Mouse (Mus musculus) forebrain, embryonic 10.5 days (tissue): Measurements from ENCODE around the gene Dqx1. TPM values are rescaled to one million over a fixed set of nuclear protein-coding genes. Genes with fewer than 3 reads are reported as not detected.
A peak's percentile ranks its signal among the peaks of the same experiment; 100 is the strongest.

Source experiments
- DNase-seq: peaks from one replicate; pipeline ENCODE4 v3.0.0-alpha.2; 2017; ENCODE audit warnings: low spot score; ENCODE audit errors: extremely low spot score
- H3K27ac ChIP-seq: fragments of 300-500 bp; sonication (generic); 2 replicates; pipeline ENCODE4 v1.5.1; 2016; ENCODE audit warnings: mild to moderate bottlenecking
- H3K27me3 ChIP-seq: fragments of 300-500 bp; sonication (generic); 2 replicates; pipeline ENCODE4 v1.6.1; 2016; ENCODE audit warnings: mild to moderate bottlenecking; ENCODE audit not compliant: poor library complexity, severe bottlenecking
- H3K36me3 ChIP-seq: fragments of 300-500 bp; sonication (generic); replicated peaks from 2 replicates; pipeline ENCODE4 v1.6.1; 2016; ENCODE audit warnings: mild to moderate bottlenecking, moderate library complexity
- H3K4me1 ChIP-seq: fragments of 300-500 bp; sonication (generic); 2 replicates; pipeline ENCODE4 v1.6.1; 2016
- H3K4me3 ChIP-seq: fragments of 300-500 bp; sonication (generic); 2 replicates; pipeline ENCODE4 v1.5.1; 2016; ENCODE audit warnings: mild to moderate bottlenecking, moderate library complexity
- H3K9me3 ChIP-seq: fragments of 300-500 bp; sonication (generic); 2 replicates; pipeline ENCODE4 v1.6.1; 2016; ENCODE audit warnings: mild to moderate bottlenecking, moderate library complexity
- whole genome bisulfite sequencing: fragments of 180-500 bp; shearing (Covaris S2); methylation state at CpG from one replicate; pipeline ENCODE4 v1.1.7; 2016; 5-methylcytosine and 5-hydroxymethylcytosine counted together
- polyA plus RNA-seq: library from polyadenylated mRNA; unstranded; fragments of >200 nt; fragmentation: Nextera tagmentation; extraction: Ambion mirVana; gene quantifications from 2 replicates; pipeline ENCODE4 v1.2.1, GENCODE M21; 2016

Gene Dqx1
- polyA plus RNA-seq, 1 experiment from 2014 or later = 1.7 TPM

GRCm38 (mm10) chr6:83084477-83084876, 26.8 kb downstream of the Dqx1 start:
- no peak overlapping the region for H3K27ac ChIP-seq
- H3K36me3 ChIP-seq = peaks cover 29% of the 10 kb centered on the region
- peaks cover 48% of the 10 kb centered on the region for H3K4me1 ChIP-seq
- no peak for DNase-seq
- H3K4me3 ChIP-seq = no peak overlapping the region
- H3K9me3 ChIP-seq = no peaks in the 10 kb centered on the region
- 2% methylated on average over 6 of the region's 6 CpGs for WGBS
- peaks cover 86% of the 10 kb centered on the region for H3K27me3 ChIP-seq

GRCm38 (mm10) chr6:83086121-83087035, 28.7 kb downstream of the Dqx1 start, which contains the start of gene Lbx2:
Lbx2 (plus strand) TSS chr6:83086367.
- peaks cover 96% of the 10 kb centered on the region for H3K27me3 ChIP-seq
- H3K27ac ChIP-seq = no peak within 1 kb of the TSS
- peak within 1 kb of the TSS; percentile 43 for H3K4me3 ChIP-seq
- WGBS = 3% methylated on average over 42 of the region's 42 CpGs
- H3K9me3 ChIP-seq = no peaks in the 10 kb centered on the region
- peaks cover 12% of the 10 kb centered on the region for H3K36me3 ChIP-seq
- H3K4me1 ChIP-seq = peaks cover 43% of the 10 kb centered on the region
- DNase-seq = no peak

GRCm38 (mm10) chr6:83087205-83087925, 29.7 kb downstream of the Dqx1 start:
- Histone ChIP-seq H3K27me3 (peaks cover 96% of the 10 kb centered on the region), H3K36me3 (peaks cover 2% of the 10 kb centered on the region), H3K4me1 (peaks cover 43% of the 10 kb centered on the region), H3K9me3 (no peaks in the 10 kb centered on the region), H3K27ac (no peak overlapping the region), H3K4me3 (peak overlapping the region; percentile 43)
- WGBS = under 1% methylated on average over 47 of the region's 47 CpGs
- peak; percentile 30 for DNase-seq

DNA sequence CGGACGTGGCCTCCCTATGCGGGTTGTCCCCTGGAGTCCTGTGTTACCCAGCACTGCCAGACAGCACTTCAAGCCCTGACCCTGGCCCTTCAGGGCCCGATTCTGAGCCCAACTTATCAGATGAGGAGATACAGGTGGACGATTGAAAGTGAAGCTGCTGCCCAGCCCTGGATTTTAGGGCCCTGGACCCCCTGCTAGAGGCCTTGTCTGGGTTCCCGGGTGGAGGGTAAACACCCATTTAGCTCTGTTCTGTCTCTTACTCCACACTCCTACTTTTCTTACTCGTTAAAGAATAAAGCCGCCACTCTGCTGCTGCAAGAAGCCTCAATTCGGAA, 30.2 kb downstream of the Dqx1 start:
- no peaks in the 10 kb centered on the region for H3K36me3 ChIP-seq
- peak overlapping the region; percentile 43 for H3K4me3 ChIP-seq
- 3% methylated on average over 9 of the region's 9 CpGs for WGBS
- no peaks in the 10 kb centered on the region for H3K9me3 ChIP-seq
- DNase-seq = no peak
- H3K27ac ChIP-seq = no peak overlapping the region
- peaks cover 96% of the 10 kb centered on the region for H3K27me3 ChIP-seq
- peaks cover 43% of the 10 kb centered on the region for H3K4me1 ChIP-seq

- H3K4me3 ChIP-seq = no peak overlapping the region
- 52% methylated on average over 6 of the region's 6 CpGs for WGBS
- H3K27ac ChIP-seq = no peak overlapping the region
- H3K4me1 ChIP-seq = peaks cover 10% of the 10 kb centered on the region
- no peaks in the 10 kb centered on the region for H3K9me3 ChIP-seq
- H3K36me3 ChIP-seq = no peaks in the 10 kb centered on the region
- peaks cover 68% of the 10 kb centered on the region for H3K27me3 ChIP-seq
- DNase-seq = no peak
Observed at GRCm38 (mm10) chr6:83092416-83093127, 34.9 kb downstream of the Dqx1 start.

DNA sequence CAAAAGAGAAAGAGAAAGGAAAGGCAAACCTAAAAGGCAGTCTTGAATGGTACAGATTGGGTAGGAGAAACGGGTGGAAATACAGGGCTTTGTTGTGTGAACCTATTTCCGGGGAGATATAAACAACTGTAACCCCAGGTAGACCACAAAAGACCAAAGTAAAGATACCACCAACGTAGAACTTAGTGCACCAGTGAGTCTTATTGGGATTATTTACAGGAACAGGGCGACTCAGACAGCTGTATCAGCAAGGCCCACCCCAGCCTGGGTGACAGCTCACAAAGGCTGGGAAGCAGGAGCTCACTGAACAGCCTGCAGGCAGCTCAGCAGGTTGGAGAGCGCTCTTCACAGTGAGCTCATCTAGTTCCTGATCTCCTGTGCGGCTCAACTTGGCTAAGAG, 38.3 kb downstream of the Dqx1 start:
- 48% methylated on average over 6 of the region's 6 CpGs for WGBS
- Histone ChIP-seq H3K9me3 (no peaks in the 10 kb centered on the region), H3K4me1 (peaks cover 3% of the 10 kb centered on the region; the same call in 1 of the 2 replicates), H3K36me3 (no peaks in the 10 kb centered on the region), H3K4me3 (no peak overlapping the region), H3K27me3 (peaks cover 49% of the 10 kb centered on the region), H3K27ac (no peak overlapping the region)
- DNase-seq = no peak

GRCm38 (mm10) chr6:83098411-83098810, 40.8 kb downstream of the Dqx1 start:
- Histone ChIP-seq H3K4me3 (no peak overlapping the region), H3K4me1 (peaks cover 26% of the 10 kb centered on the region), H3K27ac (no peak overlapping the region), H3K36me3 (no peaks in the 10 kb centered on the region), H3K9me3 (no peaks in the 10 kb centered on the region), H3K27me3 (peaks cover 42% of the 10 kb centered on the region)
- 76% methylated on average over 2 of the region's 2 CpGs for WGBS
- DNase-seq = no peak

DNA sequence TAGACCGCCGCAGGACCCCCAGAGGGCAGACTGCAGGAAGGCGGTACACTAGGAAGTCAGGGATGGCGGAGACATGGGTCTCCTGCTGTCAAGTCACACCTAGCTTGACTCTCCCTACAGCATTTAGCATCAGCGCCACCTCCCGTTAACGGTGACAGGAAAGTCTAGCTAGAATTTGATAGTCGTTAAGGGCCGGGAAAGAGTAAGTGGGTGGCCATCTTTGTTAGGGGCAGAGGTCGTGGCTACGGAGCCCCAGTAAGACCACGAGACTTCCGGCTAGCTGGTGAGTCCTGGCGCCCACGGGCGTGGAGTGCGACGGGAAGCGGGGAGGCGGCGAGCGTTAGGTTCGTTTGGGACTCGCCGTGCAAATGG, 43.7 kb downstream of the Dqx1 start, which contains the start of the genes Ccdc142 and Gm42688:
TSS of gene Ccdc142 (plus strand) at position 286 of the 372 bp plus-strand sequence.
TSS of gene Gm42688 (plus strand) at position 302 of the 372 bp plus-strand sequence.
- peaks cover 4% of the 10 kb centered on the region; the same call in 1 of the 2 replicates for H3K36me3 ChIP-seq
- no peaks in the 10 kb centered on the region for H3K9me3 ChIP-seq
- peaks cover 27% of the 10 kb centered on the region for H3K4me1 ChIP-seq
- peak within 1 kb of the TSS; percentile 89 for H3K27ac ChIP-seq
- H3K4me3 ChIP-seq = peak within 1 kb of the TSS; percentile 84
- WGBS = under 1% methylated on average over 25 of the region's 25 CpGs
- DNase-seq = no peak
- peaks cover 31% of the 10 kb centered on the region for H3K27me3 ChIP-seq

DNA sequence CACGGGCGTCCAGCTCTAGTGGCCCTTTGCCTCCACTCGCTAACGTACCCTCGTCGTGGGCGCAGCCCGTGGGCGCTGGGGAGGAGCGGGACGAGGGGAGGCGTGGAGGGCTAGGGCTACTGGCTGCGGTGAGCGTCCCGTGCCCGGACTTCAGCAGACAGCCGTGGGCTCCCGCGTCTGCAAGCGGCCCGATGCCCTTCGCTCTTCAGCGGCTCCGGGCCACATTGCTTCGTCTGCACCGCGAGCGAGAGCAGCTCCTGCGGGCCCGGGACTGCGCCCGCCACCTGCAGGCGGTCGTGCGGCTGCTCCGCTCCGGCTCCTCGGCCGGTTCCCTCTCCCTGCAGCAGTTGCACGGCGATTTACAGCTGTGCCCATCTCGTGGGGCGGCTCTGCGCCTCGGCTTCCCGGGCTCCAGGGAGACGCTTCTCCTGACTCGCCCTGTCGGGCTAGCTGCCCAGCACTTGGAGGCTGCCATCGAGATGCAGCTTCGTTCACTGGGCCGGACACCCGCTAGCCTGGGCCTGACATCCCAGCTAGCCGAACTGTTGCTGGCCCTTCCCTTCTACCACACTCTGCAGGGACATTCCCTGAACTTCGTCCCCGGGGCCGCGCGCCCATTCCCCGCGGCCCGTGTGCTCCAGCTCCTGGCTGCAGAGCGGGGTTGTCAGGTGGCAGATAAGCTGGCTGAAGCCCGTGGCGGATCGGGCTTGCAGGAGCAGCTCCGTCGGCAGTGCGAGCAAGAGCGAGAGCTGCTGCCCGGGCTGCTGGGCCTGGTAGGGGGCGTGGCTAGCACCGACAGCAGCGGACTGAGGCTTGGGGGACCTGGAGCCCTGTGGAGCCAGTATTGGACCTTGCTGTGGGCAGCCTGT, 44.3 kb downstream of the Dqx1 start:
- H3K36me3 ChIP-seq = peaks cover 4% of the 10 kb centered on the region; the same call in 1 of the 2 replicates
- peaks cover 27% of the 10 kb centered on the region for H3K4me1 ChIP-seq
- H3K27ac ChIP-seq = peak overlapping the region; percentile 89
- peak; percentile 79 for DNase-seq
- H3K27me3 ChIP-seq = peaks cover 28% of the 10 kb centered on the region
- H3K9me3 ChIP-seq = no peaks in the 10 kb centered on the region
- peak overlapping the region; percentile 84 for H3K4me3 ChIP-seq
- WGBS = under 1% methylated on average over 74 of the region's 74 CpGs

GRCm38 (mm10) chr6:83103130-83103650, 45.5 kb downstream of the Dqx1 start:
- Histone ChIP-seq H3K36me3 (peaks cover 9% of the 10 kb centered on the region), H3K4me3 (peak overlapping the region; percentile 84), H3K4me1 (peaks cover 36% of the 10 kb centered on the region), H3K27me3 (peaks cover 28% of the 10 kb centered on the region), H3K9me3 (no peaks in the 10 kb centered on the region), H3K27ac (no peak overlapping the region)
- no peak for DNase-seq
- 34% methylated on average over 11 of the region's 11 CpGs for WGBS

DNA sequence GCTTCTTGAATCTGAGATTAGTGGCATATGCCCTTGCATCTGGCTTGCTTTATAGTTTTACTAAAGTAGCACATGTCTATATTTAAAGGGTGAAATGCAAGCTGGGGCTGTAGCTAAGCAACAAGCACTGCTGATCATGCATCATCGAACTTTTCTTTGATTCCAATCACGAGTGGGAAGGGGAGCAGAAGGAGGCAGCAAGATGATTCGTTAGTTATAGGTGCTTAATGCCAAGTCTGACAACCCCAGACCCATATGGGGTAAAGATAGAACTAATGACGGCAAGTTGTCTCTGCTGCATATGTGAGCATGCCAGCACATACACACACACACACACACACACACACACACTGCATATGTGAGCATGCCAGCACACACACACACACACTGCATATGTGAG, 46.5 kb downstream of the Dqx1 start:
- no peak overlapping the region for H3K27ac ChIP-seq
- no peak overlapping the region for H3K4me3 ChIP-seq
- 80% methylated on average over 4 of the region's 4 CpGs for WGBS
- H3K36me3 ChIP-seq = peaks cover 9% of the 10 kb centered on the region
- H3K9me3 ChIP-seq = no peaks in the 10 kb centered on the region
- no peak for DNase-seq
- H3K27me3 ChIP-seq = peaks cover 28% of the 10 kb centered on the region
- H3K4me1 ChIP-seq = peaks cover 43% of the 10 kb centered on the region
